Comparison of ENCODE assay signal across 8 mouse cellular contexts in the genomic region with DNA sequence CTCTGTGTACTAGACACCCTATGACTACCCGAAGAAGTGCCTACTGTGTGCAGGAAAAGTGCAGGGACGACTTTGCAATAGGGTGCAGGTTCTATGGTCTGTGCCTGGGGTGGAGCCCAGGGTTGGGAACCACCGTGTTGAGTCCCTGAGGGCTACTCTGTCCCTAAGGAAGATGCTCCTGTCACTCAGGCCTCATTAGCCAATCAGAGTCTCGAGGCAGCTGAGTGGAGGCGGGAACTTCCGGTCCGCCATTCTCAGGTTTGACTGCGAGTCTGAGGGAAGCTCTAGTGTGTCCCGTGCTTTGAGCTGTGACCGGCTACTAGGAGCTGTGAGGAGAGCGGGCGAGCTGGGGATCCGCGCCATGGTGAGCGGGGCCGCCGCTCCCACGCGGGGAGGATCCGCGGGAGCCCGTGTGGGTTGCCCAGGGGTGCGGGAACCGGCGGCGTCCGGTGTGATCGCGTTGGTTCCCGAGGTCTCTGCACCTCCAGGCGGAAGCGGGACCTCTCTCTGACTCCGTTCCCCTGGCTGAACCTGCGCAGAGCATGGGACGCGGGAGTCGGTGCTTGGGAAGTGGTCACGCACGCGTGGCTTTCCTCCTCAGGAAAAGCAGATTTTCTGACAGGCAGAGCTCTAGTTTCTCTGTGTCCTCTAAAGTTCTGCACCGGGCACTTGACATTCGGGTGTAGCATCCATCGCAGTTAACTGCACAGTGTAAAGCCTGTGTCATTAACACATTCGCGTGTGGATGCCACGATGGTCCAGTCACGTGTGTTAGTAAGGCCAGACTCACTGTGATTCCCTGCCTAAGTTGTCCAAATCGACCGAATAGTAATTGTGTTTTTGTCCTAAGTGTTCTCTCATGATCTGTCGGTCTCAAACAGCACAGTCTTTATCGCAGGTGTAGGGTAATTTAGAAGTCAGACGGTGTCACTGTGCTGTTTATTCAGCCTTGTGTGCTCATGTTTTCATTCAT. TPM values are rescaled to one million over a fixed set of nuclear protein-coding genes. Genes with fewer than 3 reads are reported as not detected.
DNase-seq lines count a peak whose midpoint lies in the region; ATAC-seq and TF ChIP-seq lines count a peak whose summit lies in the region.
"Not testable (repeated sequence)": the region's sequence is repeated elsewhere in the genome, so short reads cannot be mapped to it uniquely, and the experiment has no call there.

A gene (plus strand): TSS at position 257 of the 973 bp plus-strand sequence.

- H3K27ac ChIP-seq in gastrocnemius, adult 2 months = peak within 1 kb of the TSS; percentile 89
- peak within 1 kb of the TSS; percentile 88 for H3K27ac ChIP-seq in hindbrain, postnatal 0 days

- not testable (repeated sequence) for H3K9me3 ChIP-seq in hindbrain, postnatal 0 days (ENCODE audit: low read length)

- H3K4me1 ChIP-seq in hindbrain, postnatal 0 days (ENCODE audit: insufficient read depth, low read length) = not testable (repeated sequence)

- TF ChIP-seq CTCF in gastrocnemius, adult 2 months (IDR thresholded peaks at IDR 0.05); hindbrain, postnatal 0 days (IDR thresholded peaks at IDR 0.05; ENCODE audit: low read depth): not testable (repeated sequence)

- DNase-seq in gastrocnemius, adult 2 months = peak; percentile 83
- DNase-seq in hindbrain, postnatal 0 days (ENCODE audit: low spot score) = peak; percentile 94
- peak; percentile 87 to 89 for DNase-seq in left cerebral cortex, adult 18-20 months (ENCODE audit: low spot score in 2 of 2)
- peak; percentile 85 to 91 for DNase-seq in lung, postnatal 4 days
- peak; percentile 95 for DNase-seq in retina, postnatal 1 day
- DNase-seq in thymus, postnatal 4 days = peak; percentile 87

- not testable (repeated sequence) for H3K27me3 ChIP-seq in hindbrain, postnatal 0 days (ENCODE audit: insufficient read depth, low read length)

- peak within 1 kb of the TSS; percentile 56 for H3K4me2 ChIP-seq in hindbrain, postnatal 0 days (ENCODE audit: low read depth, low read length)

- intact Hi-C loops in gastrocnemius, adult 2 months (cut with DNase I) = loop anchor here (10.0 kb wide), 1 partner anchor 526 kb away; no protein-coding TSS in a partner anchor

- peak; percentile 94 for ATAC-seq in activated CD4-positive, CD25-positive, alpha-beta regulatory T cell, adult 4 months
- ATAC-seq in common myeloid progenitor, adult 5-6 weeks (replicated peaks; ENCODE audit: low read depth, poor library complexity, severe bottlenecking) = peak; percentile 99
- ATAC-seq in hindbrain, postnatal 0 days = peak; percentile 96

- peak within 1 kb of the TSS; percentile 55; the same call in 1 of the 2 replicates for H3K9ac ChIP-seq in hindbrain, postnatal 0 days (replicated peaks; ENCODE audit: low read length)

- H3K36me3 ChIP-seq in hindbrain, postnatal 0 days (ENCODE audit: insufficient read depth, low read length) = not testable (repeated sequence)

- 3% methylated on average over 30 of the region's 52 CpGs for WGBS in hindbrain, postnatal 0 days

- peak within 1 kb of the TSS; percentile 79 for H3K4me3 ChIP-seq in gastrocnemius, adult 2 months
- H3K4me3 ChIP-seq in hindbrain, postnatal 0 days (ENCODE audit: low read length) = peak within 1 kb of the TSS; percentile 50

RNA-seq across cellular contexts. Expression of the gene that starts here (rescaled TPM):
- 1 to 10 TPM; 8.1 to 9.8 TPM for polyA plus RNA-seq in activated CD4-positive, CD25-positive, alpha-beta regulatory T cell, adult 4 months (2017; shearing (Covaris generic))
- 3.6 and 5.5 TPM in 2 replicates for total RNA-seq in common myeloid progenitor, adult 5-6 weeks (2017)
- total RNA-seq in gastrocnemius, adult 2 months (2021) = 1 to 10 TPM; 1.8 TPM
- 3.0 and 4.5 TPM in 2 replicates for total RNA-seq in hindbrain, postnatal 0 days (2014; rRNA removed)
- 2.7 and 2.9 TPM in 2 replicates for polyA plus RNA-seq in hindbrain, postnatal 0 days (2015; fragmentation: Nextera tagmentation; extraction: Ambion mirVana)
- 1 to 10 TPM; 4.3 to 5.8 TPM for total RNA-seq in left cerebral cortex, adult 18-20 months (2021)

Comparison
In these comparisons a context has a peak if more than half of its experiments do, and no peak if none do; other contexts are left out.
1. Peak in every context shown above with its lines: DNase-seq, ATAC-seq, H3K4me3 ChIP-seq and H3K27ac ChIP-seq.